Mouse (Mus musculus) adrenal gland, postnatal 4 days (tissue): ENCODE results near the gene Ms4a1. TPM values are rescaled to one million over a fixed set of nuclear protein-coding genes. Genes with fewer than 3 reads are reported as not detected.
"Not testable (repeated sequence)": the region's sequence is repeated elsewhere in the genome, so short reads cannot be mapped to it uniquely, and the experiment has no call there.

Experiments used
- DNase-seq, 2 experiments: peaks; one replicate each; pipeline ENCODE4 v3.0.0; 2021 to 2022; ENCODE audit warnings: low spot score in 2 of 2, mixed read lengths in 2 of 2
- long read RNA-seq, 2 experiments: library from polyadenylated mRNA; stranded (forward); transcript quantifications; one replicate each; pipeline ENCODE4 v2.0.0; 2021
- total RNA-seq, 2 experiments: library from RNA; stranded (reverse); gene quantifications; 2 replicates each; pipeline ENCODE4 v1.2.3; 2021

Ms4a1 gene
- total RNA-seq, result 1 to 10 TPM in 1 of 2 experiments, under 1 TPM in 1; 0.50 to 1.2 TPM
- long read RNA-seq, experiment 1, result 0 reads
- long read RNA-seq, experiment 2, result 0 reads

- DNase-seq, result no peak
Observed at GRCm38 (mm10) chr19:11266052-11266845, at the start of gene Ms4a1. TSS of gene Ms4a1 (minus strand) at chr19:11266241.

- DNase-seq, result no peak
Observed at GRCm38 (mm10) chr19:11314354-11314753, 48.3 kb upstream of the Ms4a1 start, which contains the start of gene Ms4a14. TSS of gene Ms4a14 (minus strand) at chr19:11314454.

GRCm38 (mm10) chr19:11308888-11309287, 42.8 kb upstream of the Ms4a1 start:
- no peak for DNase-seq

GRCm38 (mm10) chr19:11299529-11299928, 33.5 kb upstream of the Ms4a1 start:
- not testable (repeated sequence) for DNase-seq

GRCm38 (mm10) chr19:11298939-11299338, 32.9 kb upstream of the Ms4a1 start:
- no peak for DNase-seq

- not testable (repeated sequence) for DNase-seq
Observed at GRCm38 (mm10) chr19:11293616-11294015, 27.6 kb upstream of the Ms4a1 start.

GRCm38 (mm10) chr19:11292990-11293389, 26.9 kb upstream of the Ms4a1 start:
- DNase-seq, result no peak

GRCm38 (mm10) chr19:11283773-11284172, 17.7 kb upstream of the Ms4a1 start, which contains the start of gene Ms4a5:
TSS of gene Ms4a5 (minus strand) at chr19:11283873.
- DNase-seq, result no peak

GRCm38 (mm10) chr19:11280223-11280622, 14.2 kb upstream of the Ms4a1 start:
- DNase-seq, result no peak

- DNase-seq, result no peak
Observed at GRCm38 (mm10) chr19:11276431-11276830, 10.4 kb upstream of the Ms4a1 start.

- no peak for DNase-seq
Observed at GRCm38 (mm10) chr19:11266956-11267355, 915 bp upstream of the Ms4a1 start.

- DNase-seq, result no peak
Observed at GRCm38 (mm10) chr19:11264602-11265185, 1.3 kb downstream of the Ms4a1 start.

GRCm38 (mm10) chr19:11263549-11263948, 2.5 kb downstream of the Ms4a1 start:
- DNase-seq, result no peak

- DNase-seq, result not testable (repeated sequence)
Observed at GRCm38 (mm10) chr19:11262932-11263331, 3.1 kb downstream of the Ms4a1 start.

- DNase-seq, result no peak
Observed at GRCm38 (mm10) chr19:11261522-11261921, 4.5 kb downstream of the Ms4a1 start.

- DNase-seq, result no peak
Observed at GRCm38 (mm10) chr19:11244230-11244629, 21.8 kb downstream of the Ms4a1 start.

GRCm38 (mm10) chr19:11242560-11242959, 23.5 kb downstream of the Ms4a1 start:
- DNase-seq, result no peak

GRCm38 (mm10) chr19:11235820-11236219, 30.2 kb downstream of the Ms4a1 start:
- no peak for DNase-seq

GRCm38 (mm10) chr19:11234921-11235735, 30.9 kb downstream of the Ms4a1 start:
- DNase-seq, result no peak

GRCm38 (mm10) chr19:11234244-11234643, 31.8 kb downstream of the Ms4a1 start:
- DNase-seq, result no peak

GRCm38 (mm10) chr19:11232348-11232747, 33.7 kb downstream of the Ms4a1 start, which contains the start of gene Ms4a12:
TSS of gene Ms4a12 (minus strand) at chr19:11232448.
- DNase-seq, result no peak
